Mouse (Mus musculus): ENCODE results near the gene Abo. TPM values are rescaled to one million over a fixed set of nuclear protein-coding genes. Genes with fewer than 3 reads are reported as not detected.

The Abo gene
- polyA plus RNA-seq (2014; fragmentation: Nextera tagmentation; extraction: Ambion mirVana), result not detected in 2 replicates

GRCm38 (mm10) chr2:26864879-26865278 lies at the start of gene Abo:
Gene Abo, minus strand, starts transcription at chr2:26864979.
- Histone ChIP-seq H3K4me3 (ENCODE audit: low read depth, low read length) (no peak within 1 kb of the TSS), H3K9ac (ENCODE audit: low read length) (no peak within 1 kb of the TSS), H3K36me3 (ENCODE audit: control insufficient read depth, insufficient read depth, low read length) (no peaks in the 10 kb centered on the region), H3K9me3 (replicated peaks; ENCODE audit: control insufficient read depth, low read length) (no peaks in the 10 kb centered on the region), H3K27me3 (replicated peaks; ENCODE audit: control insufficient read depth, insufficient read depth, low read length) (no peaks in the 10 kb centered on the region), H3K4me2 (ENCODE audit: low read length) (no peak within 1 kb of the TSS), H3K27ac (ENCODE audit: low read depth, low read length) (no peak within 1 kb of the TSS), H3K4me1 (ENCODE audit: control insufficient read depth, insufficient read depth, low read length) (no peaks in the 10 kb centered on the region)
- DNase-seq (ENCODE audit: low spot score) (no peak), ATAC-seq (no peak)
- WGBS, result 69% methylated on average over 3 of the region's 3 CpGs

GRCm38 (mm10) chr2:26914148-26914941 lies 49.6 kb upstream of the Abo start:
- H3K27me3 ChIP-seq (replicated peaks; ENCODE audit: control insufficient read depth, insufficient read depth, low read length), result no peaks in the 10 kb centered on the region
- H3K4me3 ChIP-seq (ENCODE audit: low read depth, low read length), result no peak overlapping the region
- no peaks in the 10 kb centered on the region for H3K9me3 ChIP-seq (replicated peaks; ENCODE audit: control insufficient read depth, low read length)
- peaks cover 56% of the 10 kb centered on the region for H3K36me3 ChIP-seq (ENCODE audit: control insufficient read depth, insufficient read depth, low read length)
- no peak overlapping the region for H3K27ac ChIP-seq (ENCODE audit: low read depth, low read length)
- peaks cover 28% of the 10 kb centered on the region for H3K4me1 ChIP-seq (ENCODE audit: control insufficient read depth, insufficient read depth, low read length)
- H3K4me2 ChIP-seq (ENCODE audit: low read length), result no peak overlapping the region
- ATAC-seq, result no peak
- no peak overlapping the region for H3K9ac ChIP-seq (ENCODE audit: low read length)
- whole genome bisulfite sequencing, result 64% methylated on average over 8 of the region's 8 CpGs
- no peak for DNase-seq (ENCODE audit: low spot score)

- ATAC-seq (no peak), DNase-seq (ENCODE audit: low spot score) (no peak)
- H3K9me3 ChIP-seq (replicated peaks; ENCODE audit: control insufficient read depth, low read length), result no peaks in the 10 kb centered on the region
- H3K27me3 ChIP-seq (replicated peaks; ENCODE audit: control insufficient read depth, insufficient read depth, low read length), result no peaks in the 10 kb centered on the region
- no peak overlapping the region for H3K4me3 ChIP-seq (ENCODE audit: low read depth, low read length)
- H3K4me1 ChIP-seq (ENCODE audit: control insufficient read depth, insufficient read depth, low read length), result peaks cover 36% of the 10 kb centered on the region
- peaks cover 48% of the 10 kb centered on the region for H3K36me3 ChIP-seq (ENCODE audit: control insufficient read depth, insufficient read depth, low read length)
- no peak overlapping the region for H3K27ac ChIP-seq (ENCODE audit: low read depth, low read length)
- 84% methylated on average over 17 of the region's 17 CpGs for WGBS
- no peak overlapping the region for H3K9ac ChIP-seq (ENCODE audit: low read length)
- no peak overlapping the region for H3K4me2 ChIP-seq (ENCODE audit: low read length)
Observed at GRCm38 (mm10) chr2:26913416-26914147, 48.8 kb upstream of the Abo start.

- Histone ChIP-seq H3K9me3 (replicated peaks; ENCODE audit: control insufficient read depth, low read length) (no peaks in the 10 kb centered on the region), H3K36me3 (ENCODE audit: control insufficient read depth, insufficient read depth, low read length) (peaks cover 49% of the 10 kb centered on the region), H3K4me2 (ENCODE audit: low read length) (peak overlapping the region; percentile 99), H3K27ac (ENCODE audit: low read depth, low read length) (no peak overlapping the region), H3K27me3 (replicated peaks; ENCODE audit: control insufficient read depth, insufficient read depth, low read length) (no peaks in the 10 kb centered on the region), H3K9ac (ENCODE audit: low read length) (peak overlapping the region; percentile 86), H3K4me3 (ENCODE audit: low read depth, low read length) (peak overlapping the region; percentile 75), H3K4me1 (ENCODE audit: control insufficient read depth, insufficient read depth, low read length) (peaks cover 30% of the 10 kb centered on the region)
- ATAC-seq, result no peak
- 65% methylated on average over 5 of the region's 5 CpGs for WGBS
- no peak for DNase-seq (ENCODE audit: low spot score)
Observed at GRCm38 (mm10) chr2:26912253-26912770, 47.5 kb upstream of the Abo start.

GRCm38 (mm10) chr2:26910994-26911765 lies 46.4 kb upstream of the Abo start:
- Histone ChIP-seq H3K27me3 (replicated peaks; ENCODE audit: control insufficient read depth, insufficient read depth, low read length) (no peaks in the 10 kb centered on the region), H3K9me3 (replicated peaks; ENCODE audit: control insufficient read depth, low read length) (no peaks in the 10 kb centered on the region), H3K9ac (ENCODE audit: low read length) (peak overlapping the region; percentile 86), H3K4me2 (ENCODE audit: low read length) (peak overlapping the region; percentile 99), H3K36me3 (ENCODE audit: control insufficient read depth, insufficient read depth, low read length) (peaks cover 60% of the 10 kb centered on the region), H3K4me1 (ENCODE audit: control insufficient read depth, insufficient read depth, low read length) (peaks cover 24% of the 10 kb centered on the region), H3K4me3 (ENCODE audit: low read depth, low read length) (peak overlapping the region; percentile 75), H3K27ac (ENCODE audit: low read depth, low read length) (peak overlapping the region; percentile 92)
- DNase-seq (ENCODE audit: low spot score) (peak; percentile 79), ATAC-seq (peak; percentile 60)
- WGBS, result under 1% methylated on average over 37 of the region's 37 CpGs

- H3K4me1 ChIP-seq (ENCODE audit: control insufficient read depth, insufficient read depth, low read length), result peaks cover 18% of the 10 kb centered on the region
- ATAC-seq (peak; percentile 95), DNase-seq (ENCODE audit: low spot score) (peak; percentile 99)
- under 1% methylated on average over 68 of the region's 74 CpGs for WGBS
- H3K36me3 ChIP-seq (ENCODE audit: control insufficient read depth, insufficient read depth, low read length), result peaks cover 69% of the 10 kb centered on the region
- peak within 1 kb of the TSS; percentile 75 for H3K4me3 ChIP-seq (ENCODE audit: low read depth, low read length)
- H3K9ac ChIP-seq (ENCODE audit: low read length), result peak within 1 kb of the TSS; percentile 93
- H3K27ac ChIP-seq (ENCODE audit: low read depth, low read length), result peak within 1 kb of the TSS; percentile 92
- peak within 1 kb of the TSS; percentile 99 for H3K4me2 ChIP-seq (ENCODE audit: low read length)
- H3K27me3 ChIP-seq (replicated peaks; ENCODE audit: control insufficient read depth, insufficient read depth, low read length), result no peaks in the 10 kb centered on the region
- no peaks in the 10 kb centered on the region for H3K9me3 ChIP-seq (replicated peaks; ENCODE audit: control insufficient read depth, low read length)
Observed at GRCm38 (mm10) chr2:26910124-26910993, 45.6 kb upstream of the Abo start, which contains the start of the genes Med22 and Rpl7a. Gene Med22, minus strand, starts transcription at chr2:26910677. Gene Rpl7a, plus strand, starts transcription at chr2:26910764.

- DNase-seq (ENCODE audit: low spot score) (no peak), ATAC-seq (no peak)
- Histone ChIP-seq H3K36me3 (ENCODE audit: control insufficient read depth, insufficient read depth, low read length) (peaks cover 73% of the 10 kb centered on the region), H3K27ac (ENCODE audit: low read depth, low read length) (no peak overlapping the region), H3K27me3 (replicated peaks; ENCODE audit: control insufficient read depth, insufficient read depth, low read length) (no peaks in the 10 kb centered on the region), H3K9me3 (replicated peaks; ENCODE audit: control insufficient read depth, low read length) (no peaks in the 10 kb centered on the region), H3K4me2 (ENCODE audit: low read length) (peak overlapping the region; percentile 75), H3K9ac (ENCODE audit: low read length) (peak overlapping the region; percentile 93), H3K4me1 (ENCODE audit: control insufficient read depth, insufficient read depth, low read length) (peaks cover 16% of the 10 kb centered on the region), H3K4me3 (ENCODE audit: low read depth, low read length) (peak overlapping the region; percentile 75)
Observed at GRCm38 (mm10) chr2:26909387-26909784, 44.6 kb upstream of the Abo start.
